Mouse (Mus musculus) bone marrow macrophage, adult 2 months (primary cell): Measurements from ENCODE around the gene Wiz. TPM values are rescaled to one million over a fixed set of nuclear protein-coding genes. Genes with fewer than 3 reads are reported as not detected.

ENCODE experiments used
- H3K27ac ChIP-seq: 2 replicates; pipeline ENCODE4 v1.5.1; 2012; ENCODE audit warnings: low read depth, low read length; ENCODE audit not compliant: insufficient read depth
- H3K4me1 ChIP-seq: 2 replicates; pipeline ENCODE4 v1.6.1; 2012; ENCODE audit warnings: low read length; ENCODE audit not compliant: control insufficient read depth, insufficient read depth
- H3K4me3 ChIP-seq: 2 replicates; pipeline ENCODE4 v1.5.1; 2012; ENCODE audit warnings: mild to moderate bottlenecking, low read length, moderate library complexity; ENCODE audit not compliant: insufficient read depth
- CTCF ChIP-seq: IDR thresholded peaks from 2 replicates; pipeline ENCODE4 v1.5.1; 2012; ENCODE audit warnings: low read depth, mild to moderate bottlenecking, low read length, moderate library complexity
- POLR2A ChIP-seq: IDR thresholded peaks from 2 replicates; pipeline ENCODE4 v1.6.1; 2012; ENCODE audit warnings: mild to moderate bottlenecking, low read depth, low read length, borderline replicate concordance
- polyA plus RNA-seq: library from polyadenylated mRNA; stranded (reverse); fragments of >200 nt; gene quantifications from 2 replicates; pipeline ENCODE4 v1.2.4, GENCODE M21; 2012; ENCODE audit not compliant: missing spikeins, insufficient read depth, insufficient read length

The Wiz gene
- polyA plus RNA-seq, 1 experiment: 24.2 TPM

- TF ChIP-seq POLR2A (no peak), CTCF (no peak)
Measured at GRCm38 (mm10) chr17:32317032-32317431, 72.2 kb downstream of the Wiz start.

GRCm38 (mm10) chr17:32315560-32315959 is 73.7 kb downstream of the Wiz start:
- no peak overlapping the region for H3K4me3 ChIP-seq
- TF ChIP-seq CTCF: no peak
- no peak for TF ChIP-seq POLR2A
- peaks cover 8% of the 10 kb centered on the region for H3K4me1 ChIP-seq
- H3K27ac ChIP-seq: no peak overlapping the region

More at GRCm38 (mm10) chr17:32317032-32317431, 72.2 kb downstream of the Wiz start:
- peaks cover 8% of the 10 kb centered on the region for H3K4me1 ChIP-seq
- no peak overlapping the region for H3K27ac ChIP-seq
- H3K4me3 ChIP-seq: no peak overlapping the region

GRCm38 (mm10) chr17:32313892-32314291 is 75.3 kb downstream of the Wiz start:
- TF ChIP-seq POLR2A (no peak), CTCF (no peak)
- Histone ChIP-seq H3K27ac (no peak overlapping the region), H3K4me3 (no peak overlapping the region), H3K4me1 (peaks cover 3% of the 10 kb centered on the region; the same call in 1 of the 2 replicates)

GRCm38 (mm10) chr17:32312801-32313200 is 76.4 kb downstream of the Wiz start:
- no peaks in the 10 kb centered on the region for H3K4me1 ChIP-seq
- TF ChIP-seq CTCF (no peak), POLR2A (no peak)
- H3K27ac ChIP-seq: no peak overlapping the region
- no peak overlapping the region for H3K4me3 ChIP-seq

GRCm38 (mm10) chr17:32307963-32308362 is 81.3 kb downstream of the Wiz start:
- no peak overlapping the region for H3K27ac ChIP-seq
- no peak for TF ChIP-seq CTCF
- TF ChIP-seq POLR2A: no peak
- no peak overlapping the region for H3K4me3 ChIP-seq
- no peaks in the 10 kb centered on the region for H3K4me1 ChIP-seq

Other genes with a start within 250 kb of the Wiz start
- 0.09 TPM in 1 of 2 replicates, not detected in the other for gene Notch3, start 222.6 kb downstream of the Wiz start, polyA plus RNA-seq
- gene Ephx3, start 199.9 kb downstream of the Wiz start, polyA plus RNA-seq: not detected in 2 replicates
- gene Brd4, start 104.7 kb downstream of the Wiz start, polyA plus RNA-seq: 72.2 and 88.2 TPM in 2 replicates
- 77.4 and 90.0 TPM in 2 replicates for gene Akap8, start 68.2 kb downstream of the Wiz start, polyA plus RNA-seq
- gene Akap8l, start 38.8 kb downstream of the Wiz start, polyA plus RNA-seq: 87.0 and 116 TPM in 2 replicates
- gene Rasal3, start 14.1 kb upstream of the Wiz start, polyA plus RNA-seq: 26.6 and 31.3 TPM in 2 replicates
- gene Pglyrp2, start 34.7 kb upstream of the Wiz start, polyA plus RNA-seq: not detected in 2 replicates
- not detected in 2 replicates for gene Cyp4f39, start 63.3 kb upstream of the Wiz start, polyA plus RNA-seq
- 2.2 and 3.5 TPM in 2 replicates for gene Cyp4f17, start 116.6 kb upstream of the Wiz start, polyA plus RNA-seq
- 52.2 and 53.6 TPM in 2 replicates for gene Cyp4f16, start 147.1 kb upstream of the Wiz start, polyA plus RNA-seq
- 0.48 TPM in 1 of 2 replicates, not detected in the other for gene Cyp4f37, start 231.9 kb upstream of the Wiz start, polyA plus RNA-seq